ENCODE assay signal across 7 mouse cellular contexts in the genomic region with DNA sequence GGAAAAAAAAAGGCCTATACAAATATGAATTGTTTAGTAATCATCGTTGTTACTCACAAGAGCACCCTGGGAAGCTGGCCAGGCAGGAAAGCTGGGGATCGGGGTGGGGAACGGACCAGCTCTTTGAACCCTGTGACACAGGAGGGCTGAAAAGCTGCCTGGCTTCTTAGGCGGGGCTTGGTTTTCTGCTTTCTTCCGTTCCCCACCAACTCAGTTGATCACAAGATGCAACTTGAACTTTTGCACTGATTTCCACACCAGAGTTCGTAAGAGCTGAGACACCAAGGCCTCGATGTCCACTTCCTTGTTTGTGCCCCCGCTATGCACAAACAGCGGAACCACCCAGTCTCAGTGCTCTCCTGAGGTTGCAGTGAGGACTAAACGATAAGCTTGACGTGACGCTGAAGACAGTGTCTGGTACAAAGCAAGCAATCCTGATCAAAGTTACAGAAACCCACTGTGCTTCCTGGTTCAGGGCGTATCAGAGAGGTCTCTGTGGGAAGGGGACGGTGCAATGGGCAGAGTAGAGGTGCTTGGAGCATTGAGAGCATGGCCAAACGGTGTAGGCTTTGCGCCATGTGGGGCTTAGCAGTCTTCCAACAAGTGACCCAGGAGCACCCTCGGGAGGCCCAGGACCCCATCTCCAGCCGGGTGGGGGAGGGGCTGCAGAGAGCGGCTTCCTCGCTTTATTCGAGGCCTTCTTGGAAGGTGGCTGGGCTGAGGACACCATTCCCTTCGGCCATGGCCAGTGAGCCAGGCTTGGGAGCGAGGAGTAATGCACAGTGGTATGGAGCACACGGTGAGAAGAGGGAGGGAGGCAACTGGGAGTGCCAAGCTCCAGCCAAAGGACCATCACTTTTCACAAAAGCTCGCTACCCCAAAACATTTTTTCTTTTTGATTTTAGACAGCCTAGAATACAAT. TPM values are rescaled to one million over a fixed set of nuclear protein-coding genes. Genes with fewer than 3 reads are reported as not detected.
A peak's percentile ranks its signal among the peaks of the same experiment; 100 is the strongest.
DNase-seq lines count a peak whose midpoint lies in the region; ATAC-seq lines count a peak whose summit lies in the region.

No protein-coding gene starts in this region.

- H3K4me1 ChIP-seq in embryonic facial prominence, embryonic 14.5 days (ENCODE audit: control insufficient read depth, insufficient read depth, low read length): peaks cover 12% of the 10 kb centered on the region; the same call in 1 of the 2 replicates
- peaks cover 44% of the 10 kb centered on the region for H3K4me1 ChIP-seq in intestine, embryonic 16.5 days (ENCODE audit: control insufficient read depth, insufficient read depth, low read length)
- H3K4me1 ChIP-seq in lung, embryonic 16.5 days (replicated peaks; ENCODE audit: control insufficient read depth, insufficient read depth, low read length): peaks cover 64% of the 10 kb centered on the region

- no peaks in the 10 kb centered on the region for H3K9me3 ChIP-seq in embryonic facial prominence, embryonic 14.5 days (ENCODE audit: control insufficient read depth, low read length)
- H3K9me3 ChIP-seq in intestine, embryonic 16.5 days (ENCODE audit: control insufficient read depth, low read length): no peaks in the 10 kb centered on the region
- no peaks in the 10 kb centered on the region for H3K9me3 ChIP-seq in lung, embryonic 16.5 days (ENCODE audit: control insufficient read depth, low read length)

- peak; percentile 88 for DNase-seq in 3T3-L1 (ENCODE audit: low read depth, low spot score)
- peak; percentile 74 for DNase-seq in CD4-positive, CD25-positive, alpha-beta regulatory T cell, adult 2 months (ENCODE audit: low read depth, low spot score)
- DNase-seq in embryonic facial prominence, embryonic 14.5 days (ENCODE audit: low spot score): peak; percentile 24
- peak; percentile 63 for DNase-seq in thymus, postnatal 14 days
- no peak for DNase-seq in embryo, embryonic 9.5 days (ENCODE audit: extremely low spot score)

- no peak overlapping the region for H3K9ac ChIP-seq in embryonic facial prominence, embryonic 14.5 days (ENCODE audit: low read depth, low read length)
- peak overlapping the region; percentile 44 for H3K9ac ChIP-seq in intestine, embryonic 16.5 days (ENCODE audit: low read depth, low read length)
- peak overlapping the region; percentile 26; the same call in 1 of the 2 replicates for H3K9ac ChIP-seq in lung, embryonic 16.5 days (ENCODE audit: low read length)

- no peak overlapping the region for H3K4me3 ChIP-seq in embryonic facial prominence, embryonic 14.5 days (ENCODE audit: low read depth, low read length)
- H3K4me3 ChIP-seq in intestine, embryonic 16.5 days (ENCODE audit: low read length): no peak overlapping the region
- no peak overlapping the region for H3K4me3 ChIP-seq in lung, embryonic 16.5 days (ENCODE audit: low read length)

- no peaks in the 10 kb centered on the region for H3K27me3 ChIP-seq in embryonic facial prominence, embryonic 14.5 days (replicated peaks; ENCODE audit: control insufficient read depth, insufficient read depth, low read length)
- no peaks in the 10 kb centered on the region for H3K27me3 ChIP-seq in intestine, embryonic 16.5 days (replicated peaks; ENCODE audit: control insufficient read depth, insufficient read depth, low read length)
- no peaks in the 10 kb centered on the region for H3K27me3 ChIP-seq in lung, embryonic 16.5 days (ENCODE audit: control insufficient read depth, insufficient read depth, low read depth, low read length)

- ATAC-seq in embryonic facial prominence, embryonic 14.5 days (ENCODE audit: low read depth): no peak
- peak; percentile 51 for ATAC-seq in intestine, embryonic 16.5 days
- no peak for ATAC-seq in lung, embryonic 16.5 days (ENCODE audit: low read depth)

- no peaks in the 10 kb centered on the region; the same call in 1 of the 2 replicates for H3K36me3 ChIP-seq in embryonic facial prominence, embryonic 14.5 days (ENCODE audit: control insufficient read depth, insufficient read depth, low read length)
- no peaks in the 10 kb centered on the region for H3K36me3 ChIP-seq in intestine, embryonic 16.5 days (ENCODE audit: control insufficient read depth, insufficient read depth, low read length)
- no peaks in the 10 kb centered on the region for H3K36me3 ChIP-seq in lung, embryonic 16.5 days (ENCODE audit: control insufficient read depth, insufficient read depth, low read length)

- 69% methylated on average over 25 of the region's 25 CpGs for WGBS in embryonic facial prominence, embryonic 14.5 days
- 57% methylated on average over 25 of the region's 25 CpGs for WGBS in intestine, embryonic 16.5 days
- WGBS in lung, embryonic 16.5 days: 50% methylated on average over 25 of the region's 25 CpGs

- H3K4me2 ChIP-seq in embryonic facial prominence, embryonic 14.5 days (ENCODE audit: low read depth, low read length): no peak overlapping the region
- peak overlapping the region; percentile 21 for H3K4me2 ChIP-seq in intestine, embryonic 16.5 days (ENCODE audit: low read depth, low read length)
- H3K4me2 ChIP-seq in lung, embryonic 16.5 days (ENCODE audit: low read depth, low read length): no peak overlapping the region

- no peak overlapping the region for H3K27ac ChIP-seq in embryonic facial prominence, embryonic 14.5 days (replicated peaks; ENCODE audit: low read depth, low read length)
- H3K27ac ChIP-seq in intestine, embryonic 16.5 days (ENCODE audit: low read length): peak overlapping the region; percentile 97
- H3K27ac ChIP-seq in lung, embryonic 16.5 days (ENCODE audit: low read length): peak overlapping the region; percentile 58

RNA-seq across cellular contexts. Expression of a gene that starts 34.3 kb away (rescaled TPM):
- 10.8 and 12.7 TPM in 2 replicates for polyA plus RNA-seq in embryonic facial prominence, embryonic 14.5 days (2014; fragmentation: Nextera tagmentation; extraction: Ambion mirVana)
- 9.3 and 11.4 TPM in 2 replicates for polyA plus RNA-seq in intestine, embryonic 16.5 days (2015; fragmentation: Nextera tagmentation; extraction: Ambion mirVana)
- polyA plus RNA-seq in lung, embryonic 16.5 days (2015; fragmentation: Nextera tagmentation; extraction: Ambion mirVana): 13.3 and 14.0 TPM in 2 replicates

RNA-seq across cellular contexts. Expression of a gene that starts 34.5 kb away (rescaled TPM):
- 60.5 and 66.1 TPM in 2 replicates for polyA plus RNA-seq in embryonic facial prominence, embryonic 14.5 days (2014; fragmentation: Nextera tagmentation; extraction: Ambion mirVana)
- polyA plus RNA-seq in intestine, embryonic 16.5 days (2015; fragmentation: Nextera tagmentation; extraction: Ambion mirVana): 45.2 and 56.8 TPM in 2 replicates
- 56.4 and 62.1 TPM in 2 replicates for polyA plus RNA-seq in lung, embryonic 16.5 days (2015; fragmentation: Nextera tagmentation; extraction: Ambion mirVana)
